Mouse (Mus musculus) ES-E14 (cell line): Measurements from ENCODE around the gene C2cd3.

ENCODE experiments used
- MAFK ChIP-seq: IDR thresholded peaks from 2 replicates; pipeline ENCODE4 v1.6.1; 2014; ENCODE audit warnings: mild to moderate bottlenecking, low read depth, low read length, inconsistent platforms; ENCODE audit not compliant: insufficient read depth
- ZC3H11A ChIP-seq: IDR thresholded peaks from 2 replicates; pipeline ENCODE4 v1.6.1; 2012; ENCODE audit warnings: low read depth, mild to moderate bottlenecking, inconsistent platforms, low read length, borderline replicate concordance
- ZNF384 ChIP-seq: IDR thresholded peaks from 2 replicates; pipeline ENCODE4 v1.6.1; 2012; ENCODE audit warnings: low read depth, low read length, inconsistent platforms

GRCm38 (mm10) chr7:100497402-100497801, 125.4 kb downstream of the C2cd3 start:
- TF ChIP-seq ZNF384 (no peak), MAFK (no peak), ZC3H11A (no peak)
